ENCODE assay signal across 8 mouse cellular contexts in the genomic region with DNA sequence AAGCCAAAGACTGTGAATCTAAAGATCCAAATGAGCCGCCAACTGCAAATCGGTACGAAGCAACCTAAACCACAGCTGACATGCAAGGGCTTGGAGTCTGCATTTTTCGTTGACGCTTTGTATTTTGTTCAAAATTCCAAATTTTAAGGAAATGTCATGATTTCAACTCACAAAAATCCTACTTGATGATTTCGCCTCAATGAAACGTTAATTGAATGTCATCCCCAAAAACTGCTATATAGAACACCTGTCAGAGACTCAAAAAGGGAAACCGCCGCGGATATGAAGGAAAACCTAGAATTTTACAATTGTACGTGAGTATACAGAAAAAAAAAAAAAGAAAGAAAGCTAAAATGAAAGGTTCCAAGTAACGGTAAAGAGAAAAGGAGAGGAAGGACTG. TPM values are rescaled to one million over a fixed set of nuclear protein-coding genes. Genes with fewer than 3 reads are reported as not detected.
DNase-seq lines count a peak whose midpoint lies in the region; ATAC-seq and TF ChIP-seq lines count a peak whose summit lies in the region.

No protein-coding gene starts in this region.

- TF ChIP-seq POLR2A in liver, adult 2 months (IDR thresholded peaks at IDR 0.05; ENCODE audit: extremely low read depth, insufficient read depth, low read length), result no peak

- H3K4me2 ChIP-seq in embryonic facial prominence, embryonic 13.5 days, result peak overlapping the region; percentile 74
- H3K4me2 ChIP-seq in intestine, embryonic 15.5 days (replicated peaks), result peak overlapping the region; percentile 82
- peak overlapping the region; percentile 68 for H3K4me2 ChIP-seq in neural tube, embryonic 12.5 days (replicated peaks)

- H3K9me3 ChIP-seq in embryonic facial prominence, embryonic 13.5 days, result no peaks in the 10 kb centered on the region
- H3K9me3 ChIP-seq in intestine, embryonic 15.5 days, result no peaks in the 10 kb centered on the region
- H3K9me3 ChIP-seq in neural tube, embryonic 12.5 days, result no peaks in the 10 kb centered on the region

- no peaks in the 10 kb centered on the region for H3K4me1 ChIP-seq in liver, adult 2 months (ENCODE audit: control insufficient read depth, insufficient read depth, low read length)
- H3K4me1 ChIP-seq in embryonic facial prominence, embryonic 13.5 days, result peaks cover 21% of the 10 kb centered on the region
- H3K4me1 ChIP-seq in intestine, embryonic 15.5 days (replicated peaks), result 0 out of 2 replicates have a peak, but pooled peaks cover 3% of the 10 kb centered on the region
- peaks cover 12% of the 10 kb centered on the region for H3K4me1 ChIP-seq in neural tube, embryonic 12.5 days

- H3K27me3 ChIP-seq in liver, adult 2 months (ENCODE audit: control insufficient read depth, insufficient read depth, low read length), result no peaks in the 10 kb centered on the region
- H3K27me3 ChIP-seq in embryonic facial prominence, embryonic 13.5 days, result no peaks in the 10 kb centered on the region
- H3K27me3 ChIP-seq in intestine, embryonic 15.5 days (replicated peaks), result no peaks in the 10 kb centered on the region
- no peaks in the 10 kb centered on the region for H3K27me3 ChIP-seq in neural tube, embryonic 12.5 days (replicated peaks)

- no peaks in the 10 kb centered on the region for H3K79me2 ChIP-seq in liver, adult 2 months (ENCODE audit: control insufficient read depth, insufficient read depth, low read length)

- no peak for TF ChIP-seq CTCF in liver, adult 2 months (IDR thresholded peaks at IDR 0.05; ENCODE audit: low read depth, low read length)

- H3K9ac ChIP-seq in liver, adult 2 months (ENCODE audit: low read depth, low read length), result peak overlapping the region; percentile 90
- peak overlapping the region; percentile 93 for H3K9ac ChIP-seq in embryonic facial prominence, embryonic 13.5 days
- H3K9ac ChIP-seq in intestine, embryonic 15.5 days, result peak overlapping the region; percentile 84
- H3K9ac ChIP-seq in neural tube, embryonic 12.5 days, result peak overlapping the region; percentile 98

- WGBS in liver, adult 2 months, result 41% methylated on average over 12 of the region's 12 CpGs
- WGBS in embryonic facial prominence, embryonic 13.5 days, result 21% methylated on average over 12 of the region's 12 CpGs
- WGBS in intestine, embryonic 15.5 days, result 26% methylated on average over 12 of the region's 12 CpGs
- WGBS in neural tube, embryonic 12.5 days, result 18% methylated on average over 12 of the region's 12 CpGs

- H3K4me3 ChIP-seq in liver, adult 2 months (ENCODE audit: insufficient read depth, low read depth, low read length), result peak overlapping the region; percentile 63
- peak overlapping the region; percentile 93 for H3K4me3 ChIP-seq in embryonic facial prominence, embryonic 13.5 days
- peak overlapping the region; percentile 93 for H3K4me3 ChIP-seq in intestine, embryonic 15.5 days (replicated peaks)
- H3K4me3 ChIP-seq in neural tube, embryonic 12.5 days, result peak overlapping the region; percentile 97

- ATAC-seq in embryonic facial prominence, embryonic 13.5 days (ENCODE audit: insufficient number of reproducible peaks, insufficient read depth, low FRiP score, low TSS enrichment, low read depth), result no peak
- no peak for ATAC-seq in intestine, embryonic 15.5 days
- ATAC-seq in neural tube, embryonic 12.5 days (ENCODE audit: low FRiP score, low read depth), result no peak

- DNase-seq in liver, adult 2 months (ENCODE audit: extremely low read depth, low read depth, low spot score), result no peak
- DNase-seq in liver, result no peak
- DNase-seq in adrenal gland, adult 2 months, result no peak
- no peak for DNase-seq in urinary bladder, postnatal 25 days (ENCODE audit: low spot score)
- no peak for DNase-seq in retina, postnatal 1 day

- H3K36me3 ChIP-seq in liver, adult 2 months (ENCODE audit: control insufficient read depth, insufficient read depth, low read length), result peaks cover 10% of the 10 kb centered on the region; the same call in 1 of the 2 replicates
- peaks cover 31% of the 10 kb centered on the region for H3K36me3 ChIP-seq in embryonic facial prominence, embryonic 13.5 days
- H3K36me3 ChIP-seq in intestine, embryonic 15.5 days, result 0 out of 2 replicates have a peak, but pooled peaks cover 2% of the 10 kb centered on the region
- peaks cover 29% of the 10 kb centered on the region for H3K36me3 ChIP-seq in neural tube, embryonic 12.5 days

- no peak overlapping the region for H3K27ac ChIP-seq in liver, adult 2 months (replicated peaks; ENCODE audit: insufficient read depth, low read depth, low read length)
- peak overlapping the region; percentile 98; the same call in 1 of the 2 replicates for H3K27ac ChIP-seq in embryonic facial prominence, embryonic 13.5 days
- 0 out of 2 replicates have a peak overlapping the region, but pooled peaks have one; percentile 96 for H3K27ac ChIP-seq in intestine, embryonic 15.5 days
- H3K27ac ChIP-seq in neural tube, embryonic 12.5 days, result no peak overlapping the region

RNA-seq across cellular contexts. Expression of a gene that starts 1.0 kb away (rescaled TPM):
- 16.0 and 17.7 TPM in 2 replicates for total RNA-seq in liver, adult 2 months (2014; rRNA removed)
- 4.4 and 6.9 TPM in 2 replicates for polyA plus RNA-seq in liver, adult 2 months (2012; rRNA removed)
- 184 and 186 TPM in 2 replicates for polyA plus RNA-seq in embryonic facial prominence, embryonic 13.5 days (2015; fragmentation: Nextera tagmentation; extraction: Ambion mirVana)
- polyA plus RNA-seq in intestine, embryonic 15.5 days (2015; fragmentation: Nextera tagmentation; extraction: Ambion mirVana), result 78.5 and 94.9 TPM in 2 replicates
- 337 and 394 TPM in 2 replicates for polyA plus RNA-seq in neural tube, embryonic 12.5 days (2016; fragmentation: Nextera tagmentation; extraction: Ambion mirVana)
- 10 to 100 TPM; 41.3 to 51.6 TPM for total RNA-seq in adrenal gland, adult 2 months (2021)
- polyA plus RNA-seq in adrenal gland, adult 2 months (2012; rRNA removed), result 14.0 and 23.9 TPM in 2 replicates

RNA-seq across cellular contexts. Expression of a gene that starts 40.1 kb away (rescaled TPM):
- 4.4 and 6.8 TPM in 2 replicates for total RNA-seq in liver, adult 2 months (2014; rRNA removed)
- polyA plus RNA-seq in liver, adult 2 months (2012; rRNA removed), result 0.45 and 1.4 TPM in 2 replicates
- polyA plus RNA-seq in embryonic facial prominence, embryonic 13.5 days (2015; fragmentation: Nextera tagmentation; extraction: Ambion mirVana), result 6.4 and 7.7 TPM in 2 replicates
- 2.4 and 3.0 TPM in 2 replicates for polyA plus RNA-seq in intestine, embryonic 15.5 days (2015; fragmentation: Nextera tagmentation; extraction: Ambion mirVana)
- polyA plus RNA-seq in neural tube, embryonic 12.5 days (2016; fragmentation: Nextera tagmentation; extraction: Ambion mirVana), result 4.4 and 5.5 TPM in 2 replicates
- total RNA-seq in adrenal gland, adult 2 months (2021), result 1 to 10 TPM; 1.8 to 2.2 TPM
- polyA plus RNA-seq in adrenal gland, adult 2 months (2012; rRNA removed), result 0.20 and 0.40 TPM in 2 replicates

Comparison
In these comparisons a context has a peak if more than half of its experiments do, and no peak if none do; other contexts are left out.
1. H3K27ac ChIP-seq: peak in embryonic facial prominence, embryonic 13.5 days (single experiment) and intestine, embryonic 15.5 days (single experiment); none in liver, adult 2 months (single experiment) and neural tube, embryonic 12.5 days (single experiment).
2. Peak in every context shown above with its lines, with median percentiles within 50 percentile points of each other: H3K4me3 ChIP-seq, H3K9ac ChIP-seq and H3K4me2 ChIP-seq.